Mouse (Mus musculus): ENCODE data around the gene Bicc1.

- TF ChIP-seq CTCF (IDR thresholded peaks at IDR 0.05; ENCODE audit: control insufficient read depth, insufficient read depth, low read length) (no peak), POLR2A (IDR thresholded peaks at IDR 0.05; ENCODE audit: borderline replicate concordance, control insufficient read depth, low read depth, low read length) (no peak)
These were observed 100.8 kb downstream of the Bicc1 start for GRCm38 (mm10) chr10:71058616-71059247.
